Mouse (Mus musculus): ENCODE results near the gene Wdr5b. TPM values are rescaled to one million over a fixed set of nuclear protein-coding genes. Genes with fewer than 3 reads are reported as not detected.
A peak's percentile ranks its signal among the peaks of the same experiment; 100 is the strongest.
"Not testable (repeated sequence)": the region's sequence is repeated elsewhere in the genome, so short reads cannot be mapped to it uniquely, and the experiment has no call there.

Gene Wdr5b
- total RNA-seq (2021), result 1 to 10 TPM; 1.3 to 1.9 TPM
- long read RNA-seq, experiment 1, partial matches to known transcripts, result 0 of 4 reads
- long read RNA-seq, experiment 1, other reads (novel, unspliced or antisense), result 0 of 4 reads
- long read RNA-seq, experiment 2, partial matches to known transcripts, result 0 of 2 reads
- long read RNA-seq, experiment 2, other reads (novel, unspliced or antisense), result 0 of 2 reads

- peak; percentile 95 for DNase-seq
- Histone ChIP-seq H3K4me3 (peak within 1 kb of the TSS; percentile 77), H3K27ac (peak within 1 kb of the TSS; percentile 92)
- TF ChIP-seq CTCF (IDR thresholded peaks at IDR 0.05), result no peak
- intact Hi-C loops (cut with DNase I), result no loop called here
Measured at GRCm38 (mm10) chr16:36040640-36041624, at the start of gene Wdr5b. Gene Wdr5b (plus strand): TSS chr16:36041190.

GRCm38 (mm10) chr16:35992391-35992790 lies 48.6 kb upstream of the Wdr5b start:
- no peak overlapping the region for H3K27ac ChIP-seq
- intact Hi-C loops (cut with DNase I), result no loop called here
- no peak for TF ChIP-seq CTCF (IDR thresholded peaks at IDR 0.05)
- H3K4me3 ChIP-seq, result no peak overlapping the region
- DNase-seq, result no peak

- Histone ChIP-seq H3K27ac (no peak overlapping the region), H3K4me3 (no peak overlapping the region)
- TF ChIP-seq CTCF (IDR thresholded peaks at IDR 0.05), result no peak
- no peak for DNase-seq
- intact Hi-C loops (cut with DNase I), result no loop called here
Measured at GRCm38 (mm10) chr16:35993316-35993715, 47.7 kb upstream of the Wdr5b start.

- intact Hi-C loops (cut with DNase I); DNase-seq; H3K27ac ChIP-seq; H3K4me3 ChIP-seq: not testable (repeated sequence)
Measured at GRCm38 (mm10) chr16:35998852-35999251, 42.1 kb upstream of the Wdr5b start.

DNA sequence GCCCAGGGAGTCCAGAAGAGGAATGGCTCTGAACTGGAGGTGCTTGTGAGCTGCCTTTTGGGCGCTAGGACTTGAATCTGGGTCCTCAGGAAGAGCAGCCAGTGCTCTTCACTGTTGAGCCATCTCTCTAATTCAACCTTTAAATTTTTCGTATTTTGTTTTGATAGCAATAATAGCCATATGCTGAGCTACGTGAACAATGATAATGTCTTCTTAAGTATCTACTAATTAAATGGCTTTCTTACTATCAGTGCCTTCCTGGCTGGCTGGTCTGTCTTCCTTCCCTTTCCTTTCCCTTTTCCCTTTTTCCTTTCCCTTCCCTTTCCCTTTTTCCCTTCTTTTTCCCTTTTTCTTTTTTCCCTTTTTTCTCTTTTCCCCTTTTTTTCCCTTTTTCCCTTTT lies 32.6 kb upstream of the Wdr5b start:
- H3K4me3 ChIP-seq, result no peak overlapping the region
- intact Hi-C loops (cut with DNase I), result no loop called here
- DNase-seq, result no peak
- no peak for TF ChIP-seq CTCF (IDR thresholded peaks at IDR 0.05)
- no peak overlapping the region for H3K27ac ChIP-seq

DNA sequence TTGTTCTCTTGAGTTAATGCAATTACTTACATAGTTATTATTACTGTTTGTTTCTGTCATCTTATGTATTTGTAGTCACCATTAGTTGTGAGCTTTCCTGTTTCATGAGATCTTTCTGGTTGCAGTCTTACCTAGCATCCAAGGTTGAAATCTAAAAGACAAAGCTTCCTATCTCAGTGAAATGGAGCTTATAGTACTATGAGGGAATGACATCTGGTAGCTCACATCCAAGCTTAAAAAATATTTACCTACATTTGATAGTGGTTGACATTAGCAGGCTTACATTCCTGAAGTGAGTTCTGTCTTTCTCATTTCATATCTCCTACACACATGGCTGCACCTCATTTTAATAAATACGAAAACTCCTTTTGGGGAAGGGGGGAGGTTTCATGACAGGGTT lies 24.7 kb upstream of the Wdr5b start:
- intact Hi-C loops (cut with DNase I), result no loop called here
- no peak for DNase-seq
- H3K27ac ChIP-seq, result no peak overlapping the region
- H3K4me3 ChIP-seq, result no peak overlapping the region
- no peak for TF ChIP-seq CTCF (IDR thresholded peaks at IDR 0.05)

DNA sequence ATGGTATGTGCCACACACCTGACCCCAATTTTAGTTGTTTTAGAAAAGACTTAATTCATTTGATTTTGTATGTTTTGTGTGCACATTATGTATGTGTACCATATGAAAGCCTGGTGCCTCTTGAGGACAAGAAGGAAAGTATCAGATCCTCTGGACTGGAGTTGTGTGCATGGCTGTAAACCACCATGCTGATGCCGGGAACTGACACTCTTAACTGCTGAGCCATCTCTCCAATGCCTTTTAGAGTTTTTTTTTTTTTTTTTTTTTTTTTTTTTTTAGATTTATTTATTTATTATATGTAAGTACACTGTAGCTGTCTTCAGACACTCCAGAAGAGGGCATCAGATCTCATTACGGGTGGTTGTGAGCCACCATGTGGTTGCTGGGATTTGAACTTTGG lies 12.9 kb upstream of the Wdr5b start:
- H3K27ac ChIP-seq; intact Hi-C loops (cut with DNase I); DNase-seq; H3K4me3 ChIP-seq: not testable (repeated sequence)

DNA sequence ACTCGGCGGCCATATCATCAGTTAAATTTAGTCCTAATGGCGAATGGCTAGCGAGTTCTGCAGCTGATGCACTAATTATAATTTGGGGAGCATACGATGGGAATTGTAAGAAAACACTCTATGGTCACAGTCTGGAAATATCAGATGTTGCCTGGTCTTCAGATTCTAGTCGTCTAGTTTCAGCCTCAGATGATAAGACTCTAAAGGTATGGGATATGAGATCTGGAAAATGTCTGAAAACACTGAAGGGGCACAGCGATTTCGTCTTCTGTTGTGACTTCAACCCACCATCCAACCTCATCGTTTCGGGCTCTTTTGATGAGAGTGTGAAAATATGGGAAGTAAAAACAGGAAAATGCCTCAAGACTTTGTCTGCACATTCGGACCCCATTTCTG lies 633 bp downstream of the Wdr5b start:
- intact Hi-C loops (cut with DNase I), result no loop called here
- no peak for DNase-seq
- Histone ChIP-seq H3K27ac (peak overlapping the region; percentile 92), H3K4me3 (peak overlapping the region; percentile 77)
- TF ChIP-seq CTCF (IDR thresholded peaks at IDR 0.05), result no peak

DNA sequence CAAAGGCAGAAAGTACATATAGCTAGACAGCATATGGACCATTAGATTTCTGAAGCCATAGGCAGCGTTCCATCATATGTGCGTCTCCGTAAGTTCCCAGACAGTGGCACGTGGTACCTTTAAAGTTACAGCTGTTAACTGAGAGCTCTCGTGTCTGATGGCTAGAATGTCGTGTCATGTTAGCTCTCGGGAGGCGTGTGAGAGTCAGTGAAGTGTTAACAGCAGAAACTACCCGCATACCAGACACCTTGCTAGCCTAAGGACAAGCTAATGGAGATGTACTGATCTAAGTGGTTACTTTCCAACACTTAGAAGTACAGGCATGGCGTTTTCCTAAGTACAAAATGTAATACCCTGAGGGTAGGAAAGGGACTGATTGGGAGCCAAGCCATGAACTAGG lies 2.1 kb downstream of the Wdr5b start:
- intact Hi-C loops (cut with DNase I), result no loop called here
- TF ChIP-seq CTCF (IDR thresholded peaks at IDR 0.05), result no peak
- no peak for DNase-seq
- Histone ChIP-seq H3K4me3 (no peak overlapping the region), H3K27ac (no peak overlapping the region)

- DNase-seq, result no peak
- no peak for TF ChIP-seq CTCF (IDR thresholded peaks at IDR 0.05)
- intact Hi-C loops (cut with DNase I), result no loop called here
- Histone ChIP-seq H3K4me3 (no peak overlapping the region), H3K27ac (no peak overlapping the region)
Measured at GRCm38 (mm10) chr16:36043964-36044363, 3.0 kb downstream of the Wdr5b start.

GRCm38 (mm10) chr16:36047538-36047937 lies 6.5 kb downstream of the Wdr5b start:
- no peak overlapping the region for H3K4me3 ChIP-seq
- intact Hi-C loops (cut with DNase I), result no loop called here
- H3K27ac ChIP-seq, result no peak overlapping the region
- TF ChIP-seq CTCF (IDR thresholded peaks at IDR 0.05), result peak; percentile 1; the same call in 1 of the 2 replicates
- no peak for DNase-seq

DNA sequence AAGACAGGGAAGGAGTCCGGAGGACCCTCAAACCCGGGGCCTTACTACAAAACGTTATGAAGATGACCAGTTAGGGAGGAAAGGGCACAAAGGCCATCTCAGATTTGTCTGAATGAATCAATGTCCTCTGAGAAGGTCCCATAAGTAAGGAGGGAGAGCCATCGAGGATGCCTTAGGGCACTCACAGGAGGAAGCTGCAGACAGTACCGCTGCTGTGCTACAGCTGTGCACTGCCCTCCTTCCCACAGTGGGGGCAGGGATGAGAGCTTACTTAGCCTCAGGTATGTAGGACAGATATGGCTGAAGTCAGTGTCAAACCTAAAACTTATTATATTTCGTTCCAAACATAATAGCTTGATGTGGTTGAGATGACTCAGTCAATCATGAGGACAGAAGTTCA lies 10.5 kb downstream of the Wdr5b start:
- intact Hi-C loops (cut with DNase I), result no loop called here
- DNase-seq, result no peak
- no peak overlapping the region for H3K4me3 ChIP-seq
- no peak overlapping the region for H3K27ac ChIP-seq
- TF ChIP-seq CTCF (IDR thresholded peaks at IDR 0.05), result no peak

GRCm38 (mm10) chr16:36053524-36054275 lies 12.7 kb downstream of the Wdr5b start:
- intact Hi-C loops (cut with DNase I), result no loop called here
- no peak for TF ChIP-seq CTCF (IDR thresholded peaks at IDR 0.05)
- Histone ChIP-seq H3K27ac (no peak overlapping the region), H3K4me3 (no peak overlapping the region)
- no peak for DNase-seq
